ENCODE assay signal across 16 mouse cellular contexts in genomic region chr17:69230131-69230621, GRCm38 (mm10).
A peak's percentile ranks its signal among the peaks of the same experiment; 100 is the strongest.
DNase-seq lines count a peak whose midpoint lies in the region; ATAC-seq and TF ChIP-seq lines count a peak whose summit lies in the region.
"Had no signal": no experiment of that assay in that cellular context is flagged by ENCODE, and none has a peak within 500 bp of the region (broad histone marks: within the 10 kb centered on the region; RNA-seq: fewer than 3 reads in every experiment).

No protein-coding gene starts in this region.

- H3K9me3 ChIP-seq in hindbrain, embryonic 11.5 days (ENCODE audit: control insufficient read depth, low read length), result no peaks in the 10 kb centered on the region
- no peaks in the 10 kb centered on the region for H3K9me3 ChIP-seq in midbrain, postnatal 0 days (ENCODE audit: low read length)
- H3K9me3 ChIP-seq: embryonic facial prominence, embryonic 10.5 days; kidney, embryonic 15.5 days; neural tube, embryonic 12.5 days had no signal

- H3K4me3 ChIP-seq in hindbrain, embryonic 11.5 days (ENCODE audit: low read depth, low read length), result no peak overlapping the region
- no peak overlapping the region for H3K4me3 ChIP-seq in midbrain, postnatal 0 days (ENCODE audit: low read depth, low read length)
- H3K4me3 ChIP-seq: embryonic facial prominence, embryonic 10.5 days; kidney, embryonic 15.5 days; neural tube, embryonic 12.5 days had no signal

- H3K4me2 ChIP-seq in hindbrain, embryonic 11.5 days (replicated peaks; ENCODE audit: low read depth, low read length), result no peak overlapping the region
- no peak overlapping the region for H3K4me2 ChIP-seq in midbrain, postnatal 0 days (ENCODE audit: low read depth, low read length, poor library complexity, severe bottlenecking)
- H3K4me2 ChIP-seq: kidney, embryonic 15.5 days; neural tube, embryonic 12.5 days had no signal

- 0 out of 2 replicates have a peak, but pooled peaks have one; percentile 43 for ATAC-seq in hindbrain, embryonic 11.5 days (ENCODE audit: low FRiP score)
- ATAC-seq in midbrain, postnatal 0 days (ENCODE audit: low FRiP score), result peak; percentile 60; the same call in 1 of the 2 replicates
- ATAC-seq: Patski had no signal

- WGBS in hindbrain, embryonic 11.5 days, result 50% methylated on average over 6 of the region's 6 CpGs
- 12% methylated on average over 6 of the region's 6 CpGs for WGBS in midbrain, postnatal 0 days

- no peaks in the 10 kb centered on the region for H3K36me3 ChIP-seq in hindbrain, embryonic 11.5 days (ENCODE audit: control insufficient read depth, insufficient read depth, low read length)
- H3K36me3 ChIP-seq in midbrain, postnatal 0 days (ENCODE audit: insufficient read depth, low read length), result no peaks in the 10 kb centered on the region
- H3K36me3 ChIP-seq: kidney, embryonic 15.5 days; neural tube, embryonic 12.5 days had no signal

- H3K27me3 ChIP-seq in hindbrain, embryonic 11.5 days (ENCODE audit: control insufficient read depth, insufficient read depth, low read length), result no peaks in the 10 kb centered on the region
- no peaks in the 10 kb centered on the region for H3K27me3 ChIP-seq in midbrain, postnatal 0 days (ENCODE audit: insufficient read depth, low read length)
- H3K27me3 ChIP-seq: kidney, embryonic 15.5 days; neural tube, embryonic 12.5 days; Patski had no signal

- H3K4me1 ChIP-seq in hindbrain, embryonic 11.5 days (replicated peaks; ENCODE audit: control insufficient read depth, insufficient read depth, low read length), result 0 out of 2 replicates have a peak, but pooled peaks cover 3% of the 10 kb centered on the region
- peaks cover 6% of the 10 kb centered on the region; the same call in 1 of the 2 replicates for H3K4me1 ChIP-seq in midbrain, postnatal 0 days (ENCODE audit: insufficient read depth, low read length)
- H3K4me1 ChIP-seq: kidney, embryonic 15.5 days had no signal

- 0 out of 2 replicates have a peak overlapping the region, but pooled peaks have one; percentile 24 for H3K27ac ChIP-seq in hindbrain, embryonic 11.5 days (ENCODE audit: low read depth, low read length)
- H3K27ac ChIP-seq in midbrain, postnatal 0 days (ENCODE audit: low read depth, low read length), result peak overlapping the region; percentile 19; the same call in 1 of the 2 replicates
- H3K27ac ChIP-seq: embryonic facial prominence, embryonic 10.5 days; kidney, embryonic 15.5 days; neural tube, embryonic 12.5 days had no signal

- DNase-seq in layer of hippocampus, postnatal 14 days (ENCODE audit: low spot score in 2 of 2), result peak; percentile 9 to 32
- DNase-seq in layer of hippocampus, postnatal 36 days, result no peak
- peak; percentile 57 for DNase-seq in brain, embryonic 18.5 days (ENCODE audit: low read depth, low spot score)
- DNase-seq in hindbrain, embryonic 11.5 days (ENCODE audit: low spot score), result no peak
- DNase-seq in midbrain, postnatal 0 days (ENCODE audit: low spot score), result peak; percentile 75
- no peak for DNase-seq in kidney, postnatal 4 days
- no peak for DNase-seq in kidney, adult 8-10 months
- no peak for DNase-seq in spleen, postnatal 10 days (ENCODE audit: low spot score in 2 of 2)
- DNase-seq: adrenal gland, adult 2 months; heart, postnatal 14 days; lung, postnatal 4 days; right cerebral cortex, postnatal 25 days had no signal

- no peak for TF ChIP-seq CTCF in midbrain, postnatal 0 days (IDR thresholded peaks at IDR 0.05)

- H3K9ac ChIP-seq in hindbrain, embryonic 11.5 days (ENCODE audit: low read depth, low read length), result no peak overlapping the region
- H3K9ac ChIP-seq in midbrain, postnatal 0 days (replicated peaks; ENCODE audit: low read length, poor library complexity, severe bottlenecking), result no peak overlapping the region
- H3K9ac ChIP-seq: kidney, embryonic 15.5 days; neural tube, embryonic 12.5 days had no signal

Comparison
In these comparisons a context has a peak if more than half of its experiments do, and no peak if none do; other contexts are left out.
1. DNase-seq: peak in layer of hippocampus, postnatal 14 days (2 of 2), brain, embryonic 18.5 days (single experiment) and midbrain, postnatal 0 days (single experiment); none in layer of hippocampus, postnatal 36 days (0 of 2), hindbrain, embryonic 11.5 days (single experiment), kidney, postnatal 4 days (0 of 2), kidney, adult 8-10 months (0 of 2) and spleen, postnatal 10 days (0 of 2).